Mouse (Mus musculus) midbrain, embryonic 16.5 days (tissue): ENCODE results near the gene Chpf2. TPM values are rescaled to one million over a fixed set of nuclear protein-coding genes. Genes with fewer than 3 reads are reported as not detected.

Source experiments
- ATAC-seq: fragments of 200-750 bp; cut with Nextera tagmentation; 2 replicates; pipeline ENCODE4 v1.8.0; 2017; ENCODE audit warnings: moderate TSS enrichment
- H3K27ac ChIP-seq: fragments of 300-500 bp; sonication (generic); 2 replicates; pipeline ENCODE4 v1.5.1; 2014; ENCODE audit warnings: mild to moderate bottlenecking, low read length, mixed read lengths
- H3K27me3 ChIP-seq: fragments of 300-500 bp; sonication (generic); 2 replicates; pipeline ENCODE4 v1.6.1; 2014; ENCODE audit warnings: low read depth, low read length, mixed read lengths; ENCODE audit not compliant: control insufficient read depth, insufficient read depth
- H3K36me3 ChIP-seq: fragments of 300-500 bp; sonication (generic); 2 replicates; pipeline ENCODE4 v1.6.1; 2014; ENCODE audit warnings: mild to moderate bottlenecking, low read length, moderate library complexity, mixed read lengths; ENCODE audit not compliant: control insufficient read depth, insufficient read depth
- H3K4me1 ChIP-seq: fragments of 300-500 bp; sonication (generic); 2 replicates; pipeline ENCODE4 v1.6.1; 2014; ENCODE audit warnings: mild to moderate bottlenecking, low read length, mixed read lengths; ENCODE audit not compliant: control insufficient read depth, insufficient read depth
- H3K4me2 ChIP-seq: fragments of 300-500 bp; sonication (generic); 2 replicates; pipeline ENCODE4 v1.6.1; 2014; ENCODE audit warnings: mild to moderate bottlenecking, low read length, mixed read lengths
- H3K4me3 ChIP-seq: fragments of 300-500 bp; sonication (generic); 2 replicates; pipeline ENCODE4 v1.5.1; 2014; ENCODE audit warnings: low read depth, mild to moderate bottlenecking, low read length, moderate library complexity, mixed read lengths
- H3K9ac ChIP-seq: fragments of 300-500 bp; sonication (generic); 2 replicates; pipeline ENCODE4 v1.6.1; 2014; ENCODE audit warnings: low read depth, low read length, mixed read lengths
- H3K9me3 ChIP-seq: fragments of 300-500 bp; sonication (generic); replicated peaks from 2 replicates; pipeline ENCODE4 v1.6.1; 2014; ENCODE audit warnings: mild to moderate bottlenecking, low read length, mixed read lengths; ENCODE audit not compliant: control insufficient read depth, poor library complexity, severe bottlenecking
- whole genome bisulfite sequencing: fragments of 180-500 bp; shearing (Covaris S2); extraction: QIAGEN DNeasy Blood & Tissue Kit; methylation state at CpG from one replicate; pipeline ENCODE4 v1.1.7; 2014; 5-methylcytosine and 5-hydroxymethylcytosine counted together
- polyA plus RNA-seq: library from polyadenylated mRNA; unstranded; fragments of >200 nt; fragmentation: Nextera tagmentation; extraction: Ambion mirVana; gene quantifications from 2 replicates; pipeline ENCODE4 v1.2.1, GENCODE M21; 2015

The Chpf2 gene
- polyA plus RNA-seq, 1 experiment from 2014 or later: 23.3 TPM

GRCm38 (mm10) chr5:24605980-24606665, 19.6 kb downstream of the Chpf2 start:
- no peaks in the 10 kb centered on the region for H3K27me3 ChIP-seq
- H3K27ac ChIP-seq: peak overlapping the region; percentile 100
- 9% methylated on average over 14 of the region's 14 CpGs for WGBS
- peak overlapping the region; percentile 62 for H3K4me3 ChIP-seq
- peak overlapping the region; percentile 97 for H3K4me2 ChIP-seq
- peak overlapping the region; percentile 90 for H3K9ac ChIP-seq
- ATAC-seq: no peak
- H3K36me3 ChIP-seq: no peaks in the 10 kb centered on the region
- H3K4me1 ChIP-seq: peaks cover 41% of the 10 kb centered on the region
- no peaks in the 10 kb centered on the region for H3K9me3 ChIP-seq

- Histone ChIP-seq H3K27me3 (no peaks in the 10 kb centered on the region), H3K36me3 (no peaks in the 10 kb centered on the region), H3K4me3 (no peak overlapping the region), H3K9ac (no peak overlapping the region), H3K27ac (no peak overlapping the region), H3K9me3 (no peaks in the 10 kb centered on the region), H3K4me1 (peaks cover 26% of the 10 kb centered on the region), H3K4me2 (no peak overlapping the region)
- no peak for ATAC-seq
- 62% methylated on average over 5 of the region's 5 CpGs for WGBS
Measured at GRCm38 (mm10) chr5:24609388-24609787, 22.8 kb downstream of the Chpf2 start.

- Histone ChIP-seq H3K27ac (peak overlapping the region; percentile 60), H3K9ac (no peak overlapping the region), H3K4me2 (no peak overlapping the region), H3K36me3 (no peaks in the 10 kb centered on the region), H3K27me3 (no peaks in the 10 kb centered on the region), H3K4me3 (no peak overlapping the region), H3K4me1 (peaks cover 13% of the 10 kb centered on the region), H3K9me3 (no peaks in the 10 kb centered on the region)
- 50% methylated on average over 7 of the region's 7 CpGs for WGBS
- ATAC-seq: peak; percentile 46
Measured at GRCm38 (mm10) chr5:24611366-24612301, 25.1 kb downstream of the Chpf2 start.

GRCm38 (mm10) chr5:24612302-24612649, 25.7 kb downstream of the Chpf2 start:
- Histone ChIP-seq H3K9ac (no peak overlapping the region), H3K4me3 (no peak overlapping the region), H3K27ac (no peak overlapping the region), H3K27me3 (no peaks in the 10 kb centered on the region), H3K36me3 (no peaks in the 10 kb centered on the region), H3K4me1 (peaks cover 8% of the 10 kb centered on the region; the same call in 1 of the 2 replicates), H3K9me3 (no peaks in the 10 kb centered on the region), H3K4me2 (no peak overlapping the region)
- peak; percentile 29; the same call in 1 of the 2 replicates for ATAC-seq
- WGBS: 71% methylated on average over 5 of the region's 5 CpGs

- H3K4me1 ChIP-seq: peaks cover 8% of the 10 kb centered on the region; the same call in 1 of the 2 replicates
- H3K9me3 ChIP-seq: no peaks in the 10 kb centered on the region
- no peaks in the 10 kb centered on the region for H3K36me3 ChIP-seq
- WGBS: 55% methylated on average over 6 of the region's 6 CpGs
- H3K4me2 ChIP-seq: no peak overlapping the region
- H3K27ac ChIP-seq: no peak overlapping the region
- H3K9ac ChIP-seq: no peak overlapping the region
- H3K27me3 ChIP-seq: no peaks in the 10 kb centered on the region
- ATAC-seq: no peak
- H3K4me3 ChIP-seq: no peak overlapping the region
Measured at GRCm38 (mm10) chr5:24615097-24615496, 28.6 kb downstream of the Chpf2 start.

- WGBS: 80% methylated on average over 3 of the region's 3 CpGs
Measured at GRCm38 (mm10) chr5:24618921-24619320, 32.4 kb downstream of the Chpf2 start.

GRCm38 (mm10) chr5:24620116-24620515, 33.6 kb downstream of the Chpf2 start:
- no peaks in the 10 kb centered on the region for H3K36me3 ChIP-seq
- WGBS: 76% methylated on average over 8 of the region's 8 CpGs
- H3K4me2 ChIP-seq: no peak overlapping the region
- H3K4me3 ChIP-seq: no peak overlapping the region
- H3K9ac ChIP-seq: no peak overlapping the region
- peaks cover 28% of the 10 kb centered on the region for H3K4me1 ChIP-seq
- no peak overlapping the region for H3K27ac ChIP-seq
- H3K27me3 ChIP-seq: no peaks in the 10 kb centered on the region
- no peaks in the 10 kb centered on the region for H3K9me3 ChIP-seq
- no peak for ATAC-seq

More at GRCm38 (mm10) chr5:24618921-24619320, 32.4 kb downstream of the Chpf2 start:
- no peak for ATAC-seq
- no peak overlapping the region for H3K27ac ChIP-seq
- peaks cover 20% of the 10 kb centered on the region for H3K4me1 ChIP-seq
- H3K36me3 ChIP-seq: no peaks in the 10 kb centered on the region
- H3K9me3 ChIP-seq: no peaks in the 10 kb centered on the region
- no peak overlapping the region for H3K4me2 ChIP-seq
- H3K4me3 ChIP-seq: no peak overlapping the region
- H3K27me3 ChIP-seq: no peaks in the 10 kb centered on the region
- no peak overlapping the region for H3K9ac ChIP-seq

GRCm38 (mm10) chr5:24620626-24621025, 34.1 kb downstream of the Chpf2 start:
- no peak overlapping the region for H3K27ac ChIP-seq
- no peaks in the 10 kb centered on the region for H3K27me3 ChIP-seq
- no peak for ATAC-seq
- no peaks in the 10 kb centered on the region for H3K9me3 ChIP-seq
- no peak overlapping the region for H3K9ac ChIP-seq
- H3K4me2 ChIP-seq: no peak overlapping the region
- peaks cover 28% of the 10 kb centered on the region for H3K4me1 ChIP-seq
- H3K4me3 ChIP-seq: no peak overlapping the region
- H3K36me3 ChIP-seq: no peaks in the 10 kb centered on the region
- 70% methylated on average over 8 of the region's 8 CpGs for WGBS
